Mouse (Mus musculus) megakaryocyte, embryonic 14.5 days (primary cell): ENCODE data around the gene Rps19bp1.

Source experiments
- FLI1 ChIP-seq: IDR thresholded peaks from 2 replicates; pipeline ENCODE4 v1.6.1; 2012; ENCODE audit warnings: low read length, inconsistent platforms, mixed read lengths
- GATA1 ChIP-seq: IDR thresholded peaks from 3 replicates; pipeline ENCODE4 v1.6.1; 2012; ENCODE audit warnings: mixed read lengths, low read length, inconsistent platforms, borderline replicate concordance

DNA sequence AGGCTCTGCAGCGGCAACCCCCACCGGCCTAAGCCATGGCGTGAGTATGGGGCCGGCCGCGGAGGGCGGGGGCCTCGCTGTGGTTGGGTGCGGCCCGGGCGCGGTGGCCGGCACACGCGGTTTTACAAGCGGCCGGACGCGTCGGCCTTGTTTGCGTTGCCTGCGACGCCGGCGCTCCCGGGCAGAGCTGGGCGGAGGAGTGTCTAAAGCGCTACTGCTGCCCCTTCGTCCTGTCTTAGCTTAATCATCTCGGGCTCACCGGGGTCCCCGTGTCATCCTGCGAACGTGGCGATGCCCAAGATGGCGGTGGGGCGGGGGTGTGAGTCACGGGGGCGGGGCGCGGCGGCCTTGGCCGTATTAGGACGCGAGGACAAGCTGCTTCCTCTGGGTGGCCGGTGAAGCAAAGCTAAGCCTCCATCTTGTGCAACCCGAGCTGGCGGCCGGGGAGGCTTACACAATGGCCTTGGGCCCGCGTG lies 8.4 kb downstream of the Rps19bp1 start:
- TF ChIP-seq GATA1, result no peak
- no peak for TF ChIP-seq FLI1
